Mouse (Mus musculus) G1E (cell line): ENCODE measurements around the gene Chrm4. TPM values are rescaled to one million over a fixed set of nuclear protein-coding genes. Genes with fewer than 3 reads are reported as not detected.
A peak's percentile ranks its signal among the peaks of the same experiment; 100 is the strongest.

ENCODE experiments used
- ATAC-seq: 2 replicates; pipeline ENCODE4 v1.8.0; 2016; ENCODE audit warnings: mild to moderate bottlenecking; ENCODE audit not compliant: insufficient number of reproducible peaks, poor library complexity, low FRiP score, severe bottlenecking; ENCODE audit errors: extremely low read depth
- DNase-seq: peaks from one replicate; pipeline ENCODE4 v3.0.0; 2012; ENCODE audit warnings: low spot score
- H3K27me3 ChIP-seq: 2 replicates; pipeline ENCODE4 v1.6.1; 2012; ENCODE audit warnings: mild to moderate bottlenecking, low read length, inconsistent platforms; ENCODE audit not compliant: insufficient read depth
- H3K36me3 ChIP-seq: replicated peaks from 2 replicates; pipeline ENCODE3; 2012; ENCODE audit warnings: mild to moderate bottlenecking, inconsistent platforms
- H3K4me1 ChIP-seq: 2 replicates; pipeline ENCODE4 v1.6.1; 2012; ENCODE audit warnings: low read depth, low read length, inconsistent platforms, mixed read lengths; ENCODE audit not compliant: insufficient read depth
- H3K4me3 ChIP-seq: 2 replicates; pipeline ENCODE4 v1.5.1; 2012; ENCODE audit warnings: low read depth, mild to moderate bottlenecking, inconsistent platforms, low read length, moderate library complexity, mixed read lengths
- H3K9me3 ChIP-seq: replicated peaks from 2 replicates; pipeline ENCODE4 v1.6.1; 2012; ENCODE audit warnings: inconsistent platforms
- CTCF ChIP-seq: IDR thresholded peaks from 2 replicates; pipeline ENCODE4 v1.5.1; 2012; ENCODE audit warnings: low read depth, low read length, inconsistent platforms, mixed read lengths
- GATA1 ChIP-seq: IDR thresholded peaks from 2 replicates; pipeline ENCODE4 v1.6.1; 2012; ENCODE audit warnings: borderline replicate concordance, low read length, inconsistent platforms, mixed read lengths
- GATA2 ChIP-seq: IDR thresholded peaks from 2 replicates; pipeline ENCODE4 v1.6.1; 2012; ENCODE audit warnings: low read depth, low read length, inconsistent platforms, borderline replicate concordance
- POLR2AphosphoS5 ChIP-seq: IDR thresholded peaks from 2 replicates; pipeline ENCODE4 v1.6.1; 2012; ENCODE audit warnings: low read depth, low read length, inconsistent platforms; ENCODE audit not compliant: insufficient replicate concordance
- TAL1 ChIP-seq: conservative IDR thresholded peaks from 2 replicates; pipeline ENCODE4 v1.6.1; 2012; ENCODE audit warnings: low read depth, low read length, inconsistent platforms, mixed read lengths
- polyA plus RNA-seq: library from polyadenylated mRNA; stranded (reverse); fragments of >175 nt; gene quantifications from 2 replicates; pipeline ENCODE4 v1.2.3, GENCODE M21; 2012
- total RNA-seq, 2 experiments: library from RNA; stranded (forward) in 1 of 2; stranded (reverse) in 1 of 2; fragments of 200-1000 nt in 1 of 2; fragments of >200 nt in 1 of 2; fragmentation: Nextera tagmentation in 1 of 2; gene quantifications; 2 replicates each; pipeline ENCODE4 v1.2.3; 2014 to 2017

Gene Chrm4
- total and polyA plus RNA-seq, 3 experiments, result 0.11 to 0.60 TPM; not detected in 1

DNA sequence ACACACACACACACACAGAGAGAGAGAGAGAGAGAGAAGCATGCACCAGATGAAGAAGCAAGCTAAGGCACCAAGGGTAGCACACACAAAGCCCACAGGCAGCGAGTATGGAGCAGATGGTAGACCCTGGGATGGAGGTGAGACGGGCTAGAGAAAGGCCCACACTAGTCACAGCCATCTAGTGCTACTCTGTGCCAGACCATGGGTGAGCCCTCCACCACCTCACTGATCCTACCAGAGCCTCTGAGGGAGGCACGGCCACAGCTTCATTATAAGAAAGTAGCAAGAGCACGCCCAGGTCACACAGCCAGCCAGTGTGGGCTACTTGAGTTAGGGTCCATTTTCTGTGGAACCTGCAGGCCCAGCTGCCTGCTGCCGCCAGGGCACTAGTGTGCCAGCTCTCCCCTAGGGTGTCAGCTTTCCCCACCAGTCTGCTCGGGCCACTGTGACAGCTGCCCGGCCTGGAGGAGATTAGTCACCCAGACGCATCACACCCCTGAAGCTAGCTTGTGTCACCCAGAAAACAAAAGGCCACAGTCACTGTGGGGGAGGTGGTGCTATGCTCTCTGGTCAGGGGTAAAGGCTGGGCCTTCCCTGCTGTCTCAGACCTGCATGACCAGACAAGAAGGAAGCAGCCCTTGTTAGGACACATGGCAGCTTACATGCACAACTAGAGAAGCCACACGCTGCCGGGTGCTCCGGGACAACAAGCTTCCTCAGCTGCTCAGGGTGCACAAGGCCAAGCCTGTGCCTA lies 20.5 kb downstream of the Chrm4 start:
- TF ChIP-seq TAL1 (no peak), GATA1 (no peak), POLR2AphosphoS5 (no peak), GATA2 (no peak), CTCF (no peak)

GRCm38 (mm10) chr2:91948151-91948509 lies 21.1 kb downstream of the Chrm4 start:
- peak overlapping the region; percentile 77 for H3K4me3 ChIP-seq
- peaks cover 91% of the 10 kb centered on the region for H3K4me1 ChIP-seq
- peak; percentile 12; the same call in 1 of the 2 replicates for ATAC-seq
- TF ChIP-seq GATA2 (no peak), TAL1 (peak; percentile 42; the same call in 1 of the 2 replicates)
- peaks cover 78% of the 10 kb centered on the region for H3K36me3 ChIP-seq
- H3K9me3 ChIP-seq, result no peaks in the 10 kb centered on the region
- no peak for DNase-seq
- H3K27me3 ChIP-seq, result no peaks in the 10 kb centered on the region

More for the DNA sequence above, 20.5 kb downstream of the Chrm4 start:
- H3K4me1 ChIP-seq, result peaks cover 90% of the 10 kb centered on the region
- ATAC-seq (peak; percentile 25), DNase-seq (no peak)
- peak overlapping the region; percentile 77 for H3K4me3 ChIP-seq
- no peaks in the 10 kb centered on the region for H3K27me3 ChIP-seq
- no peaks in the 10 kb centered on the region for H3K9me3 ChIP-seq
- peaks cover 79% of the 10 kb centered on the region for H3K36me3 ChIP-seq

DNA sequence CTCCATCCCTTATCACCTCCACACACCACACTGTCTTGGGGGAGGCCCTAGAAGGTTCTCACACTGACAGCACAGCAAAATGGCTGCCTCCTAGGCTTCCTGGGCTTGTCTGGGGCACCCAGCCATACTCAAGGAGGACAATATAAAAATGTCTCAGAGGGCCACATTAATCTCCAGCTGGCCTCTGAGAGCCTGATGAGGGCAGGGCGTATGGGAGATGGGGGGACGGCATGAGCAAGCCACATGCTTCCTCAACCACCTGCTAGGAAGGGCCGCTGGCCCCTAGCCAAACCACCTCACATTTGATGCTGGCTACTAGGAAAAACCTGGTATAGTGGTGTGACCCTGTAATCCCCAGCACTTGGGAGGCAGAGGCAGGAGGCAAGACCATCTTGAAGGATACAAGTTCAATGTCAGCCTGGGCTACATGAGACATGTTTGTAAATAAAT lies 21.8 kb downstream of the Chrm4 start:
- Histone ChIP-seq H3K4me1 (peaks cover 91% of the 10 kb centered on the region), H3K9me3 (no peaks in the 10 kb centered on the region), H3K4me3 (peak overlapping the region; percentile 77), H3K27me3 (no peaks in the 10 kb centered on the region), H3K36me3 (peaks cover 77% of the 10 kb centered on the region)
- no peak for TF ChIP-seq GATA2
- TF ChIP-seq CTCF, result no peak
- TF ChIP-seq TAL1, result peak; percentile 17; the same call in 1 of the 2 replicates
- peak; percentile 59 for DNase-seq
- ATAC-seq, result no peak

- Histone ChIP-seq H3K36me3 (peaks cover 75% of the 10 kb centered on the region), H3K9me3 (no peaks in the 10 kb centered on the region), H3K4me3 (peak overlapping the region; percentile 77), H3K4me1 (peaks cover 87% of the 10 kb centered on the region), H3K27me3 (no peaks in the 10 kb centered on the region)
- DNase-seq, result peak; percentile 72
- no peak for TF ChIP-seq GATA1
- no peak; the same call in 1 of the 2 replicates for TF ChIP-seq TAL1
- no peak for TF ChIP-seq POLR2AphosphoS5
- no peak for TF ChIP-seq CTCF
- no peak for TF ChIP-seq GATA2
- peak; percentile 5; the same call in 1 of the 2 replicates for ATAC-seq
Measured at GRCm38 (mm10) chr2:91949411-91950274, 22.6 kb downstream of the Chrm4 start.

DNA sequence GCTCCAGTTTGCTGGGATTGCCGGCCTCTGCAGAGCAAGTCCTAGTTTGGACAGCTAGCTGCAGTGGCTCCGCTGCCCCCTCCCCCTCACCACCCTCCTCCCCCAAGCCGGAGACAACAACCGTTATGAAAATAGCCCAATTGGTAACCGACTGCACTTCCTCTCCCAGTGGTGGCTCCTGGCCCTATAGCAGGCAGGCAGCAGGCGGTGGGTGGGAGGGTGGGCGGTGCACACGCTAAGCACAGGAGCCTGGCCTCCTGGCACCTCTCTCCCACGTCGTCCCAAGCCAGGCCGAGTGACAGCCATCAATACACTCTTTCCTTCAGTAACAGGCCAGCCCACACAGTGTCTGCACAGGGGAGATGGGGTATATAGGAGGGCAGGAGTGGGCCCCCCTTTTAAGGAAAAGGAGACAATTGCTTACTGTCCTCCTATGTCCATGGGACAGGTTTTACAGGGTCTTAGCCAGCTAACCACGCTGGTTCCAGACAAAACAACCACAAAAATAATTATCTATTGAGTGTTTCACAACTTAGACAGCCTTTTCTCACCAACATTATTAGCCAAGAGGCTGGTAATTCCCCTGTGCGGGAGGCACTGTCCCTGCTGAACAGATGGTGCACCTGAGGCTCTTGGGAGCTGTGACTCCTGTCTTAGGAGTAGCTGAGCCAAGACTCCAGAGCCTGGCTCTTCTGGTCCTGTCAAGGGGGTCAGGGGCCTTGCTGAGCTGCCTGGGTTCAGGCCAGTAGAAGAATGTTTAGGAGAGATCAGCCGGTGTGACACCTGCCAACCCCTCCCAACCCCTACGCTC lies 23.4 kb downstream of the Chrm4 start:
- no peaks in the 10 kb centered on the region for H3K9me3 ChIP-seq
- DNase-seq, result peak; percentile 97
- H3K27me3 ChIP-seq, result no peaks in the 10 kb centered on the region
- peaks cover 75% of the 10 kb centered on the region for H3K36me3 ChIP-seq
- H3K4me1 ChIP-seq, result peaks cover 86% of the 10 kb centered on the region
- ATAC-seq, result peak; percentile 72
- no peak for TF ChIP-seq GATA2
- TF ChIP-seq GATA1, result no peak
- TF ChIP-seq TAL1, result no peak
- TF ChIP-seq POLR2AphosphoS5, result no peak
- TF ChIP-seq CTCF, result no peak
- H3K4me3 ChIP-seq, result peak overlapping the region; percentile 77

DNA sequence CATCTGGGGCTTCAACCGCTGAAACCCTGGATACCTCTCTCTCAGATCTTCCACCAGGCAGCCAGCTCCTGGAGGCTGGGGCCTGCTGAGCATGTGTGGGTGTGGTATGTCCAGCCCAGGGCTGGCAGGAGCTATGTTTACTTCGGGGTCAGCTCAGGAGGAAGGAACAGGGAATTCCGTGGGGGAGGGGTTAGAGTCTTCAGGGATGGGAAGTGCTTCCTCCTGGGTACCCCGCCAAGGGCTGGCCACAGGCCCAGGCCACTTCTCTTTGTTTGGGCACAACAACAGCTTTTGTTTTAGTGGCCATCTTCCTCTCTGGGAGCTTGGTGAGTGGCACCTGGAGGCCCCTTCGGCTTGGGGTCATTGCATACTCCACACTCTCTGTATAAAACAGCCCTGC lies 26.8 kb downstream of the Chrm4 start:
- no peak for DNase-seq
- Histone ChIP-seq H3K27me3 (no peaks in the 10 kb centered on the region), H3K4me3 (peak overlapping the region; percentile 2; the same call in 1 of the 2 replicates), H3K36me3 (peaks cover 67% of the 10 kb centered on the region), H3K4me1 (peaks cover 82% of the 10 kb centered on the region), H3K9me3 (no peaks in the 10 kb centered on the region)
- ATAC-seq, result no peak
- TF ChIP-seq TAL1, result no peak
- TF ChIP-seq GATA2, result no peak
- no peak for TF ChIP-seq GATA1
- no peak for TF ChIP-seq POLR2AphosphoS5
- no peak for TF ChIP-seq CTCF
